Mouse (Mus musculus): Measurements from ENCODE around the gene Olfr648. TPM values are rescaled to one million over a fixed set of nuclear protein-coding genes. Genes with fewer than 3 reads are reported as not detected.

Olfr648 gene
- 0.08 and 0.10 TPM in 2 replicates for polyA plus RNA-seq (2015; fragmentation: Nextera tagmentation; extraction: Ambion mirVana)

DNA sequence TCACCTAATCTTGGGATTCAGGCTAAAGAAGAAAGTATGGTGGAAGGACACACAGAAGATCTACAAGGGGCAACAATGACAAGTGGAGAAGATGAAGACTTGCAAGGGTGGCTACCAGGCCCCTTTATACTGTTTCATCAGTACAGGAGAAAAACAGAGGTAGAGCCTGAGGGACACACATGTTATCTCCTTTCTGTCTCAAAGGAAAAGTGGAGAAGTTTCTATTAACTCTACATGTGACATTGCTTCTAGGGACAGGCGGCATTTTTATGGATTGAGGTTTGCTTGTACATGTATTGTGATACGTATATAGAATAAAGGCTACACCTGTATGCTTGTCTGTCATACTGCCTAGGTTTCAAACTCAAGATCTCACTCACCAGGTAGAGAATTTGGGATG is at the start of gene Olfr648:
Gene Olfr648, minus strand, starts transcription at position 101 of the 400 bp plus-strand sequence.
- DNase-seq (ENCODE audit: low spot score) = no peak

DNA sequence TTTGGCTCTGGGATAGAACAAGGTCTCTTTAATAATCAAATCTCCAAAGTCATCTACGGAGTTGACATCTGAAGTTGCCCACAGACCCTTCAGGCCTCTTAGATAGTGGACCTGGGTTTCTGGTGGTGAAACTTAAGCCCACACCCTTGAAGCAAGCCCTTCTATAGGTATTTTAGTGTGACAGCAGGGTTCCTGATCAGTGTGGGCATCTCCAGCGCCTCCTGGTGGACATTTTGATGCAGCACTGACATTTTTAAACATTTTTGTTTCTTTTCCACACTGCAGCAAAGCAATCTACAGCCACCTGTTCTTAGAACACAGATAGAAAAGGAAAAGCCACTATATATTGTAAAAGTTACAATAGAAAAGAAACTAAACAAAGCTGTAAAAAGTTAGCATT is 48.0 kb upstream of the Olfr648 start:
- peak; percentile 50 for DNase-seq (ENCODE audit: low spot score)

DNA sequence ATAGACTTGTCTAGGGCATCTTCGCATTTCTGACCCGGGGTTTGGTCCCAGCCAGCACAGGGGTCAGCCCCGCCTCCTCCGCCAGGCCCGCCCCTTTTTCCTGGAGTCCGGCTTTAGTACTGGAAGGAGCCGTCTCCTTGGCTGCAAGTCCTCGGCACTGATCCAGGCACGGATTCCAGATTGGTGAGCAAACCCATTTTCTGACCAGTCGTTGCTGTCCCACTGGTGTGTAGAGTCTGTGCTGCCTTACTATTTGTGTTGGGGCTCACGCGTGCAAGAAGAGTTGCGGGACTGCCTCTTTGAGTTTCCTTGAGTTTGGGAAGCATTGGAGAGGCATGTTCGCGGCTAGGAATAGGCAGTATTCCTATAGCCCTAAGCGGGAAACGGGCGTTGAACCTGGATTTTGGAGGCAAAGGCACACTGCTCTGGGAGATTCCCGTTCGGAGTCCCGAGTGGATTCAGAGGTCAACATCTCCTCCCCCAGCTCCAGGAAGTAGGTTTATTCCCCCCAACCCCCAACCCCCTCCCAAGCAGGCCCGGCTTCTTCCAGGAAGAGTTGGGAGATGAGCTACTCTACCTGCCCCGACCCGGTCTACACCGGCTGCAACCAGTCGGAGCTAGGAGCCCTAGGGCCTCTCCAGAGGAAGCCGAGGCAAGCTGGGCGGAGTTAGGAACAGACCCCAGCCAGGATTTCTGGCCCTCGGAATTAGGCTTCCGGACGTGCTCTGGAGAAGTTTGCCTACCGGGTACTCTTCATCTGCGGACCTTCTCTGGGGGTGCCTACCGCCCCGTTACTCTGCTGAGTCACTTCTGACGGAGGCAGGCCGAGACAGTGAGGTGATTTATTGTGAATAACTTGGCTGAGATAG is 35.7 kb upstream of the Olfr648 start, which contains the start of gene Trim6:
Gene Trim6, plus strand, starts transcription at position 93 of the 869 bp plus-strand sequence.
- peak; percentile 15 for DNase-seq (ENCODE audit: low spot score)

DNA sequence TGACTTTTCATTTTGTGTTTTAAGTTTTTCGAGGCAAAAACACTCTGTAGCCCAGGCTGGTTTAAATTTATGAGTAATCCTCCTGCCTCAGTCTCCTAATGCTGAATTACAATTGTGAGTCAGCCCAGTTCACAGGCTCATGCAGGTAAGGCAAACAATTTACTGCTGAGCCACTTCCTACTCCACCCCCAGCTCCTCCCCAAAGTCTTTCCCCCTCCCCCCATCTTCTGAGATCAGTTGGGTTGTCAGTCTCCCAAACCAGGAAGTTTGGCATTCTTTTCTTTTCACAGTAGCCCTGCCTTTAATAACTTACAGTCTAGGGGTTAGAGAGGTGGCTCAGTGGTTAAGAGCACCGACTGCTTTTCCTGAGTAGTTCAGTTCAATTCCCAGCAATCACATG is 34.7 kb upstream of the Olfr648 start:
- DNase-seq (ENCODE audit: low spot score) = peak; percentile 30

DNA sequence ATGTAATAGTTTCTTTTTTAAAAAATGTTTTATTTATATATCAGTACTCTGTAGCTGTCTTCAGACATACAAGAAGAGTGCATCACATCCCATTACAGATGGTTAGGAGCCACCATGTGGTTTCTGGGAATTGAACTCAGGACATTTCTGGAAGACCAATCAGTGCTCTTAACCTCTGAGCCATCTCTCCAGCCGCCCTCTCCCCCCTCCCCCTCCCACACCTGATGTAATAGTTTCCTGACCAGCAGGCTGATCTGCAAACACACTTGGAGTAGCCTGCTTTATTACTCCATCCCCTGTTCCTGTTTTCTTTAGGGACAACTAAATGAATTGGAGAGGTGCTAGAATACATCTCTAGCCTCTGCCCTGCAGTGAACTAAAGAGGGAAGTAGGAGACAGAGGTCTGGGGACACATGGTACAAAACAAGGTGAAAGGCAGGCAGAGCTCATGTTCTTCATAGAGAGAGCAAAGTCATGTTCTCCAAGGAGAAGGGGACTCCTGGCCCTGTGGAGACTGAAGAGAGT is 32.9 kb upstream of the Olfr648 start:
- DNase-seq (ENCODE audit: low spot score) = no peak

DNA sequence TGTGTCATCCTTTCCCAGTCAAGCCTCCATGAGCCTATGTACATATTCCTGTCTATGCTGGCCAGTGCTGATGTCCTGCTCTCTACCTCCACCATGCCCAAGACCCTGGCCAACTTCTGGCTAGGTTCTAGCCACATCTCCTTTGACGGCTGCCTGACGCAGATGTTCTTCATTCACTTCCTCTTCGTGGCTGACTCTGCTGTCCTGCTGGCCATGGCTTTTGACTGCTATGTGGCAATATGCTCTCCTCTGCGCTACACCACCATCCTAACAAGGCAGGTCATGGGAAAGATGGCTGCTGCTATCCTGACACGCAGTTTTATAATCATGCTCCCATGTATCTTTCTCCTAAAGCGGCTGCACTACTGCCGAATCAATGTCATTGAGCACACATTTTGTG is 23.0 kb upstream of the Olfr648 start:
- no peak for DNase-seq (ENCODE audit: low spot score)

DNA sequence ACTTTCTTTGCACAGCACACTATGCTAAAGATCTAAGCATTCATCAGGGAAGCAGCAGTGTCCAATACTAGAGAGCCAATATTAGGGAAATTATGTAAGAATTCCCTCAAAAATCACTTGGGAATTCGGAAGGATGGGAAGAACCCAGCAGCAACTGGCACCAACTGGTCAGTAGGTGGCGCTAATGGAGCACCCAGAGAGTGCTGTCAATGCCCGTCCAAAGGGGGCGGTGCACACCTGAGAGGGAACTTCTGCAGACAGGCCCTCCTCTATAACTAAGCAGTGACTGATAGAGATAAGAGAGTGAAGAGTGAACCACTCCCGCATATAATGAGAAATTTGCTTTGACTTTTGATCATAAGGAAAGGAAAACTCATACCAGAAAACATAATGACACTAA is 16.6 kb upstream of the Olfr648 start:
- DNase-seq (ENCODE audit: low spot score) = peak; percentile 74

DNA sequence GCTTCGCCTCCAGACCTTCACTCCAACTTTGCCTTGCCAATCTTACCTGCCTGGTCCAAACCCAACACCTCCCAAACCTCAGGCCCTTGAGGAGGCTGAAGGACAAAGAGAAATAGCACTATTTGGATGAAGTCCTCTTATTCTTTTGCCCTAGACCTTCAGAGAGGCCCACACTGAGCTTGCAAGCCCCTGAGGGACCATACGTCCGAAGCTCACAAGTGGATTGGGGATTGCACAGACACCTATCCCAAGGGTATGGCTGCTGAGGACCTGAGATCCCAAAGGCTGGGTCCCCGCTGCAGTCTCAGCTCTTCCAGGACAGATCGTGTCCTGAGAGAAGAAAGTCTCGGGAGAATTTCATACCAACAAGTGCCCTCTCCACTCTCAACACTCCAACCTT is 12.7 kb upstream of the Olfr648 start, which contains the start of gene Olfr649:
Gene Olfr649, minus strand, starts transcription at position 101 of the 400 bp plus-strand sequence.
- no peak for DNase-seq (ENCODE audit: low spot score)

DNA sequence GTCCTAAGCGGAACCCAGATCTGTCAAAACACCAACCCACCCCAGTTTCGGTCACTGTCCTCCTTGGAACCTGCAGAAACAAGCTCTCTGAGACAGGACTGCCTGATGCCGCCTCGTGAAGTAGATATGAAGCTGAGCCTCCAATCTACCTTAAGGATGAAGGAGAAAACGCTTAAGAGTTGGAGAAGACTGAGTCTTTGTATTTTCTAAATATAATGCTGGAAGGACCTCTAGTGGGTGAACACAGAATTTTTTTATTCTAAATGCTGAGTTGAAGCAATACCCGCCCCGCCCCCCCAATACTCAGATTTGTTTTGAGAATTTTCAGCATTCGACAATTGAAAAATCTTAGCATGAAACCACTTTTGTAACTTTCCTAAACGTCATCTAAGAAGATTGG is 8.1 kb upstream of the Olfr648 start:
- DNase-seq (ENCODE audit: low spot score) = peak; percentile 19

DNA sequence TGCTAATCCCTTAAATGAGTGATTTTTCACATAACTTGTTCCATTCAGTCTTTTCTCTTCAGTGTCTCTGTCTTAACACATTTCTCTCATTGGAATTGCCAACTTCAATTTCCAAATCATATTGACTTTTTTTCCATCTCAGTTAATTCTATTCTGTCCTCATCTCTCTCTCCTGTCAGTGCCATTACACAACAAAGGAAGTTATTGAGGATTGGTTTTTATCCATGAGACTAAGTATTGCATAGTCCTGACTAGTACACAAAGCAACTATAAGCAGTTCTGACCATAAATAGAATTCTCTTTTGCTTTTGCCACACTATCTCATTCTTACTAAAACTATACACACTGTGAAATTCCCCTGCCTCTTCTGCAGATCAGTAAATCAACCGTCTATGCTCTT is 4.1 kb downstream of the Olfr648 start:
- DNase-seq (ENCODE audit: low spot score) = no peak

DNA sequence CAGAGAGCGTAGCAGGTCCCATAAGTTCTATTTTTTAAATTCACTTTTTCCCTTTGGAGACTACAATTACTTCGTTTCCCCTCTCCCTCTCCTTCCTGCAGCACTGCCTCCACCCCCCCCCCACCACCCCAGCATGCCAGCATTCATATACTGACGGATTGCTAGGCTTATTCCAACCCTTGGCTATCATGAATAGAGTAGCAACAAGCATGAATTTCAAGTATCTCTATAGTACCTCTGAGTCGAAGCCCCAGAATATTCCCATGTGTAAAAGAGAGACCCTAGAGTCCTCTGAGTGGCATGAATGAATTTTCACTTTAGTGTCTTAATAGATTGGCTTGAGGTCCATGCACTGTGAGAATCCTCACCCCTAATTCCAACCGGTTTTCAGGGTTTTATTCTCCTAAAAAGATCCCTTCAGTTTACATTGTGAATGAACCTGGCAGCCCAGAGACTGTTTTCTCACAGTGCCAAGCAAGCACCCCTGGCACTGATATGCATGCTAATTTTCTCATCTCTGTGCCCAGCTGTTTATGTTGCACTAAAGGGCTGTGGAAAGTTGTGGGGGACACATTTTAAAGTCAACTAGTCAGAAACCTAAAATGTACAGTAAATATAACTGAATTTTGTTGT is 4.7 kb downstream of the Olfr648 start:
- DNase-seq (ENCODE audit: low spot score) = no peak

DNA sequence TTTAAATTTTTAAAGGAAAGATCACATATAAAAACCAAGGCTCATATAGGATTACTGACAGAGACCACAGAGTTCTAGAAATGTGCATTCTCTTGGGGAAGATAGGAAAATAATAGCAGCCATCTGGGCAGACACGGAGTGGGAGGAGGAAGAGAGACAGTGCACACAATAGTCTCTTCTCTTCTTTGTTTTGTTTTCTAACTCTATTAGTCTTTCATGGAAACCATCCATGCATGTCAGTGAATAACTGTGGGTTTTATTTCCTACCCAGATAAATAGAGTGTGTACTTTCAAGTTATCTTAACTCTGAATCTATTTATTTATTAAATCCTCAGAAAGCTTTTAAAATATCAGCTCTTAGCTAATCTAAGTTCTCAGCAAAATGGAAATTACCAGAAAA is 8.1 kb downstream of the Olfr648 start:
- no peak for DNase-seq (ENCODE audit: low spot score)

DNA sequence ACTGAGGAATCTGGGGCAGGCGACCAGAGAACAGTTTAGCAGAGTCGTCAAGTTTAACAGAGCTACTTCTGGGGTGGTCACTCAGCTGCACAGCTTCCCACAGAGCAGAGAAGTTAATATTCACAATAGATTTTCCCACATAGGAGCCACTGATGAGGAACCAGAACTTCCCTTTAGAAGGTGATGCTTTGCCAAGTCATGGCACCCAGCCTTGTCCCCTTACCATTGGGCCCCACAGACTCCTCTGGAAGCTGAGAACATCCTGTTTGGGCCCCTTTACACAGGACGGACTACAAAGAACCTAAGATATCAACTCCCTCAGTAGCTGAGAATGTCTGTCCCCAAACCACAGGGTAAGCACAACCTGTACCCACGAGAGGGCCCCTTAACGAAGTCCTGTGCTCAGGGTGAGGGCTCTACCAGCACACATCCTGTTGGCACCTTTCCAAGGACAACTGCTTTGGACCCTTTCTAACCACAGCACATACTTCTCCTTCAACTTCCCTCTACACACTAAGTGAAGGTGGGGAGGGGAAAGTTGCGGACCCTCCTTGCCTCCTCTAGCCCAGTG is 13.5 kb downstream of the Olfr648 start:
- peak; percentile 60 for DNase-seq (ENCODE audit: low spot score)

DNA sequence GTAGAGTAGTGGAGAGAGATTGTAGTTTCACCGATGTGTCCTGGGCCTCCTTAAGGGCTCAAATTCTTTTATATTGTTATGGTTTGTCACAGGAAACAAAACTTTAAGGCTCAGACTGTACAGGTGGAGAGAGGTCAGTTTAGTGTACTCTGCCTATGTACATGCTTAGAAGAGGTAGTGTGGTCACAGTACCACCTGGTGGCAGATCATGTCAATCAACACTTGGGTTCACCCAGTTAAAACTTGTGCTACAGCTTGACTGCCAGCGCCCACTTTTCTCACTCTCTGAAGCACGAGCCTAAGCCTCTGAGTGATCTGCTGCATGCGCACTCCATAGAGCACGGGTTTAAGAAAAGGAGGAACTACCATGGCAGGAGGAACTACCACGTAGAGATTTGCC is 16.1 kb downstream of the Olfr648 start:
- peak; percentile 38 for DNase-seq (ENCODE audit: low spot score)

DNA sequence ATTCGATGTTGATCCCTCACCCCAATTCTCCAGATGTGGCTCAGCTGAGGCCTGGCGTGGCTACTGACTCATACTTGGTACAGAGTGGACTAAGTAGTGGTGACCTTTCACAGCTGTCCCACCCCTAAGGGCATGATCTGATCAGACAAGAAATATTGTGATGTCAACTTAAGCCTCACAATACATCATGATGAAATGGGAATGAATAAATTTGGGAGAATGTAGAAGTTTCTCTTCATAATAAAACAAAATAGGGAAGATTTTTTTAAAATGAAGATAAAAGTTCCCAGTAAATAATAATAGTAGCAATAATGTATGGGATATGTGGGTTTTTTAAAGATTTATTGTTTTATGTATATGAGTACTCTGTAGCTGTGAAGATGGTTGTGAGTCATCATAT is 32.7 kb downstream of the Olfr648 start, which contains the start of gene Ubqlnl:
Gene Ubqlnl, minus strand, starts transcription at position 101 of the 400 bp plus-strand sequence.
- no peak for DNase-seq (ENCODE audit: low spot score)

DNA sequence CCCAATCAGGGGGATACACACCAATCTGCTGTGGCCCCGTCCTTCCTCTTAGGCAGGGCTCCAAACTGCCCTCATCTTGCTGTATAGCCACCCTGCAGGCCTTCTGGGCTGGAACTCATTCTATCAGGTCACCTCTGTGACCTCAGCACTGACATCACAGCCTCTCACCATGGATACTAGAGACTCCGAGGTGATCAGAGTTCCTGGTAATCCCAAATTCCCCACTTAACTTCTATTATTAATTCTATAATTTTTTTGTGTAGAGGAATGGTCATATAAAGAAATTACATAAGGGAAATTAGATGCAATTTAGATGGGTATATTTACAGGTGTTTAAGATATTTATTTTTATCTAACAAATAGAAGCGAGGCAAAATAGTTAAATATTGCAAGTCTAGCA is 40.0 kb downstream of the Olfr648 start, which contains the start of gene Ubqln3:
Gene Ubqln3, minus strand, starts transcription at position 101 of the 400 bp plus-strand sequence.
- DNase-seq (ENCODE audit: low spot score) = no peak

DNA sequence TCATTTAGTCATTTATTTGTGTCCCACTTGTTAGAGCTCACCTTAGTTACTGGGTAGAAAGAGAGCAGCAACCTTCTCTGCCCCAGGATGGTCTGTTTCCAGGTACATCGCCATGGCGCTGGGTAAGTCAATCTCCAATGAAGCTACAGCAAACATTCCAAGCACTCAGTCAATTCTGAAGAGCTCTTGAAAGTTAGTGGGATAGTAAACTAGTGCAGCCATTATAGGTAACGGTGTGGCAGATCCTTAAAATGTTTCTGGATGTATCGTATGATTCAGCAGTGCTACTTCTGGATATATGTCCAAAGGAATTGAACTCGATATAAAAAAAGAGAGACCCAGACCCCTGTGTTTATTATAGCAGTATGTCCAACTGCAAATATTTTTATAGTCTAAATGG is 45.9 kb downstream of the Olfr648 start, which contains the start of gene Olfr643:
Gene Olfr643, minus strand, starts transcription at position 101 of the 400 bp plus-strand sequence.
- DNase-seq (ENCODE audit: low spot score) = no peak

DNA sequence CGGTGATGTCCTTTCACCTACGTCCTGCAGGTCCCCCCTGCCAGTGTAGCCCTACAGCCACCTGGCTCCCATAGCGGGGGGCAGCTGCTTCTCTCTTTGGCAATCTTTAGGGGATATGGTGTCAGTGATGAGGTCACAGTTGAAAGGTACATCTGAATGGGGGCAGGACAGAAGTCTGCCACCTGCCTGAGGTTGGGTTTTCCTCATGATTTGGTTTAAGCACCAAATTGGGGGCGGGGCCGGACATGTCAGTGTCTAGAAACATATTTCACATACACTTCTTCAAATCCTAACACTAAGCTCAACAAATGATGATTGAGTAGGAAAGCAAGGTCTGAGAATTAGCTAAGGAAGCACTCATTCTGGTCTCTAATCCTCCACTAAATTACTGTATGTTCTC is 53.5 kb downstream of the Olfr648 start, which contains the start of gene Ubqln5:
Gene Ubqln5, minus strand, starts transcription at position 101 of the 400 bp plus-strand sequence.
- no peak for DNase-seq (ENCODE audit: low spot score)

Data from thymus, postnatal 0 days (tissue).